ENCODE assay signal across 10 mouse cellular contexts in the genomic region with DNA sequence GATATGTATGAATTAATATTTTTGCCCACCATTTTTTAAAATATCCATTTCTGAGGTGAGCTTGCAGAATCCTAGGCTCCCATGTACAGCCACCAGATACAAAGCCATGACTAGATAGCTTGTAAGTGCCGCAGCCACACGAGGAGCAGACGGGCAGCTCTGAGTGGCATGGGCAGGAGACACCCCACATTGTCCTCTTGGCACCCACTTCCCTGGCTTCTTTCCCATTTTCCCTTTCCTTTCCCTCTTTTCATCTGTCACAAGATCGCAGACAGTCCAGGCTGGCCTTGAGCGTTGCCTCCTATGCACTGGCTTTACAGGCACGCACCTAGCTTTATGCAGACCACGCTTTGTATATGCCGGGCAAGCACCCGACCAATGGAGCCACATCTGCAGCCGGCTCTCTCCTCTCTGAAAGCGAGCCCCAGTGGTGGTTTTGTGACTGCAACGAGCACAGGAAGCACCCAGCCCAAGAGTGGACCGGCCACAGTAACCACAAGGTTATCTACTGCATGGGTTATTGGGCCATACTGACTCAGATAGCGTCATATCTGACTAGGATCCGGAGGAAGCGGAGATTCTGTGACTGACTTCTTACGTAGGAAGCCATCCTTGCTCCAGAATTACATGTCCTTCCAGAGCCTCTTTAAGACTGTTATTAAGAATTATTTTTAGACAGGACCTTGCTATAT.
DNase-seq lines count a peak whose midpoint lies in the region; ATAC-seq and TF ChIP-seq lines count a peak whose summit lies in the region.
"Had no signal": no experiment of that assay in that cellular context is flagged by ENCODE, and none has a peak within 500 bp of the region (broad histone marks: within the 10 kb centered on the region; RNA-seq: fewer than 3 reads in every experiment).

No protein-coding gene starts in this region.

- peaks cover 89% of the 10 kb centered on the region for H3K4me1 ChIP-seq in G1E (ENCODE audit: insufficient read depth, low read depth, low read length)
- H3K4me1 ChIP-seq in megakaryocyte, embryonic 14.5 days: peaks cover 58% of the 10 kb centered on the region
- no peaks in the 10 kb centered on the region for H3K4me1 ChIP-seq in midbrain, embryonic 16.5 days (ENCODE audit: control insufficient read depth, insufficient read depth, low read length)
- peaks cover 9% of the 10 kb centered on the region for H3K4me1 ChIP-seq in kidney, embryonic 16.5 days (ENCODE audit: insufficient read depth, low read length)
- H3K4me1 ChIP-seq: limb, embryonic 13.5 days had no signal

- no peak overlapping the region for H3K4me2 ChIP-seq in midbrain, embryonic 16.5 days (ENCODE audit: low read length)
- no peak overlapping the region for H3K4me2 ChIP-seq in kidney, embryonic 16.5 days (replicated peaks; ENCODE audit: low read depth, low read length)
- H3K4me2 ChIP-seq: limb, embryonic 13.5 days had no signal

- WGBS in midbrain, embryonic 16.5 days: 85% methylated on average over 17 of the region's 17 CpGs
- WGBS in kidney, embryonic 16.5 days: 84% methylated on average over 17 of the region's 17 CpGs

- ATAC-seq in G1E (ENCODE audit: extremely low read depth, insufficient number of reproducible peaks, low FRiP score, poor library complexity, severe bottlenecking): peak; percentile 64
- no peak for ATAC-seq in midbrain, embryonic 16.5 days
- ATAC-seq in kidney, embryonic 16.5 days (ENCODE audit: low FRiP score, low TSS enrichment): no peak
- ATAC-seq: activated CD4-positive, CD25-positive, alpha-beta regulatory T cell, adult 4 months; intestine, postnatal 0 days had no signal

- no peaks in the 10 kb centered on the region for H3K9me3 ChIP-seq in G1E (replicated peaks)
- H3K9me3 ChIP-seq in megakaryocyte, embryonic 14.5 days: no peaks in the 10 kb centered on the region
- H3K9me3 ChIP-seq in midbrain, embryonic 16.5 days (replicated peaks; ENCODE audit: control insufficient read depth, low read length, poor library complexity, severe bottlenecking): no peaks in the 10 kb centered on the region
- no peaks in the 10 kb centered on the region for H3K9me3 ChIP-seq in kidney, embryonic 16.5 days (ENCODE audit: low read length)
- H3K9me3 ChIP-seq: limb, embryonic 13.5 days had no signal

- H3K36me3 ChIP-seq in G1E (replicated peaks): peaks cover 72% of the 10 kb centered on the region
- H3K36me3 ChIP-seq in megakaryocyte, embryonic 14.5 days (replicated peaks; ENCODE audit: low read length): no peaks in the 10 kb centered on the region
- H3K36me3 ChIP-seq in midbrain, embryonic 16.5 days (ENCODE audit: control insufficient read depth, insufficient read depth, low read length): no peaks in the 10 kb centered on the region
- no peaks in the 10 kb centered on the region for H3K36me3 ChIP-seq in kidney, embryonic 16.5 days (ENCODE audit: insufficient read depth, low read length)
- H3K36me3 ChIP-seq: limb, embryonic 13.5 days had no signal

- peak; percentile 66 for DNase-seq in G1E (ENCODE audit: low spot score)
- peak; percentile 67 for DNase-seq in adrenal gland, postnatal 14 days
- peak; percentile 58 to 60 for DNase-seq in cerebellum, postnatal 36 days
- DNase-seq in gastrocnemius, postnatal 36 days: no peak

- TF ChIP-seq CTCF in G1E (IDR thresholded peaks at IDR 0.05; ENCODE audit: low read depth, low read length): no peak

- H3K27ac ChIP-seq in midbrain, embryonic 16.5 days (ENCODE audit: low read length): no peak overlapping the region
- no peak overlapping the region for H3K27ac ChIP-seq in kidney, embryonic 16.5 days (ENCODE audit: low read length)
- H3K27ac ChIP-seq: limb, embryonic 13.5 days had no signal

- no peaks in the 10 kb centered on the region for H3K27me3 ChIP-seq in G1E (ENCODE audit: insufficient read depth, low read length)
- H3K27me3 ChIP-seq in megakaryocyte, embryonic 14.5 days (replicated peaks): peaks cover 73% of the 10 kb centered on the region
- no peaks in the 10 kb centered on the region for H3K27me3 ChIP-seq in midbrain, embryonic 16.5 days (ENCODE audit: control insufficient read depth, insufficient read depth, low read depth, low read length)
- H3K27me3 ChIP-seq in kidney, embryonic 16.5 days (ENCODE audit: insufficient read depth, low read length): no peaks in the 10 kb centered on the region
- H3K27me3 ChIP-seq: limb, embryonic 13.5 days had no signal

- intact Hi-C loops in gastrocnemius, postnatal 36 days (cut with DNase I): loop anchor here (10.0 kb wide), 1 partner anchor 269 kb away; the partner anchor contains the start of gene Wbp1l

- H3K9ac ChIP-seq in midbrain, embryonic 16.5 days (ENCODE audit: low read depth, low read length): no peak overlapping the region
- H3K9ac ChIP-seq in kidney, embryonic 16.5 days (replicated peaks; ENCODE audit: low read length): no peak overlapping the region
- H3K9ac ChIP-seq: limb, embryonic 13.5 days had no signal

- peak overlapping the region; percentile 63; the same call in 1 of the 2 replicates for H3K4me3 ChIP-seq in G1E (ENCODE audit: low read depth, low read length)
- peak overlapping the region; percentile 85 for H3K4me3 ChIP-seq in megakaryocyte, embryonic 14.5 days (replicated peaks)
- no peak overlapping the region for H3K4me3 ChIP-seq in midbrain, embryonic 16.5 days (ENCODE audit: low read depth, low read length)
- no peak overlapping the region for H3K4me3 ChIP-seq in kidney, embryonic 16.5 days (ENCODE audit: low read length)
- H3K4me3 ChIP-seq: limb, embryonic 13.5 days had no signal

Comparison
In these comparisons a context has a peak if more than half of its experiments do, and no peak if none do; other contexts are left out.
1. DNase-seq: peak in G1E (single experiment), adrenal gland, postnatal 14 days (single experiment) and cerebellum, postnatal 36 days (2 of 2); none in gastrocnemius, postnatal 36 days (0 of 2).
2. H3K4me3 ChIP-seq: peak in G1E (single experiment) and megakaryocyte, embryonic 14.5 days (single experiment); none in midbrain, embryonic 16.5 days (single experiment) and kidney, embryonic 16.5 days (single experiment).